Mouse (Mus musculus): ENCODE results near the gene Fmo2.

The Fmo2 gene

GRCm38 (mm10) chr1:162897838-162898811, at the start of gene Fmo2:
Gene Fmo2 (minus strand): TSS chr1:162898726.
- no peak for DNase-seq (ENCODE audit: low read depth, low spot score)

GRCm38 (mm10) chr1:162947934-162948333, 49.4 kb upstream of the Fmo2 start:
- no peak for DNase-seq (ENCODE audit: low read depth, low spot score)

GRCm38 (mm10) chr1:162946837-162947558, 48.5 kb upstream of the Fmo2 start:
- peak; percentile 17 for DNase-seq (ENCODE audit: low read depth, low spot score)

GRCm38 (mm10) chr1:162943700-162944099, 45.2 kb upstream of the Fmo2 start:
- DNase-seq (ENCODE audit: low read depth, low spot score), result peak; percentile 42

- DNase-seq (ENCODE audit: low read depth, low spot score), result no peak
Observed at GRCm38 (mm10) chr1:162938696-162939351, 40.3 kb upstream of the Fmo2 start.

GRCm38 (mm10) chr1:162937970-162938695, 39.6 kb upstream of the Fmo2 start:
- no peak for DNase-seq (ENCODE audit: low read depth, low spot score)

- no peak for DNase-seq (ENCODE audit: low read depth, low spot score)
Observed at GRCm38 (mm10) chr1:162937415-162937814, 38.9 kb upstream of the Fmo2 start, which contains the start of gene Fmo6. Gene Fmo6 (minus strand): TSS chr1:162937515.

- DNase-seq (ENCODE audit: low read depth, low spot score), result no peak
Observed at GRCm38 (mm10) chr1:162934374-162935012, 36.0 kb upstream of the Fmo2 start.

GRCm38 (mm10) chr1:162932386-162932785, 33.9 kb upstream of the Fmo2 start:
- DNase-seq (ENCODE audit: low read depth, low spot score), result no peak

- DNase-seq (ENCODE audit: low read depth, low spot score), result no peak
Observed at GRCm38 (mm10) chr1:162931880-162932279, 33.4 kb upstream of the Fmo2 start.

- no peak for DNase-seq (ENCODE audit: low read depth, low spot score)
Observed at GRCm38 (mm10) chr1:162931310-162931875, 32.9 kb upstream of the Fmo2 start.

GRCm38 (mm10) chr1:162930631-162931030, 32.1 kb upstream of the Fmo2 start:
- no peak for DNase-seq (ENCODE audit: low read depth, low spot score)

GRCm38 (mm10) chr1:162929146-162929545, 30.6 kb upstream of the Fmo2 start:
- no peak for DNase-seq (ENCODE audit: low read depth, low spot score)

GRCm38 (mm10) chr1:162925121-162925520, 26.6 kb upstream of the Fmo2 start:
- DNase-seq (ENCODE audit: low read depth, low spot score), result no peak

- DNase-seq (ENCODE audit: low read depth, low spot score), result no peak
Observed at GRCm38 (mm10) chr1:162916661-162917060, 18.1 kb upstream of the Fmo2 start.

- no peak for DNase-seq (ENCODE audit: low read depth, low spot score)
Observed at GRCm38 (mm10) chr1:162914932-162915556, 16.5 kb upstream of the Fmo2 start.

GRCm38 (mm10) chr1:162912085-162912484, 13.6 kb upstream of the Fmo2 start:
- DNase-seq (ENCODE audit: low read depth, low spot score), result no peak

GRCm38 (mm10) chr1:162901879-162902278, 3.4 kb upstream of the Fmo2 start:
- DNase-seq (ENCODE audit: low read depth, low spot score), result no peak

- DNase-seq (ENCODE audit: low read depth, low spot score), result peak; percentile 74
Observed at GRCm38 (mm10) chr1:162895900-162896299, 2.6 kb downstream of the Fmo2 start.

- DNase-seq (ENCODE audit: low read depth, low spot score), result no peak
Observed at GRCm38 (mm10) chr1:162893014-162893413, 5.5 kb downstream of the Fmo2 start.
